ENCODE assay signal across 8 mouse cellular contexts in the genomic region with DNA sequence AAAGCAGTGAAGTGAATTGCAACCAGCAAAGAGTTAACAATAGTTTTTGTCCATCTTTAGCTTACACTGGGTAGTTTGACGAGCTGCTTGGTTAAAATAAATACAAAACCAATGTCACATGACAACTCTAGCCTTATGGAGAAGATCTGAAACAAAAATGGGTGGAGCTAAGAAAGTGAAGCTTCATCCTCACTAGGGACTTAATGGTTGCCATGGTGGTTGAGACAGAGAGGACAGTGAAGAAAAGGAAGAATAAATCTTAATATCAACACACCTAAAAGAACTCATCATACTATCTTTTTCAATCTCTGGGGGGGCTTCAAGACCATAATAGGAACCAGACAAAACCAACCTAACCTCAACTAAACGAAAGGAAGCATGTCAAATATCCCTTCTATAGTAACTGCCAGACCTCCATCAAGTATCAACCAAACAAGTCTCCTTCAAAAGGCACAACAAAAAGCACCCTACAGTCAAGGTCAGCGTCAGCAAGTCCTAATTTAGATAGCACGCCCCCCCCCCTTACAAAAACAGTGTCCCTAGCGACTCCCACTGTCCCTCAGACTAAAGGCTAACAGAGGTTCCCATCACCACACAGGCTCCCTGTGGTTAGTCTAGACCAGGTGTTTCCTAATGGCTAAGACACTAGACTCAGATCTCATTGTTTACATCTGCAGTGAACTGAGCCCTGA. TPM values are rescaled to one million over a fixed set of nuclear protein-coding genes. Genes with fewer than 3 reads are reported as not detected.
DNase-seq lines count a peak whose midpoint lies in the region; ATAC-seq and TF ChIP-seq lines count a peak whose summit lies in the region.

No protein-coding gene starts in this region.

- no peaks in the 10 kb centered on the region for H3K27me3 ChIP-seq in heart, embryonic 11.5 days (ENCODE audit: control insufficient read depth, insufficient read depth, low read length)
- H3K27me3 ChIP-seq in liver, embryonic 14.5 days (ENCODE audit: control insufficient read depth, insufficient read depth, low read length): no peaks in the 10 kb centered on the region

- peak overlapping the region; percentile 98 for H3K4me2 ChIP-seq in heart, embryonic 11.5 days
- H3K4me2 ChIP-seq in liver, embryonic 14.5 days (ENCODE audit: low read depth): peak overlapping the region; percentile 97

- WGBS in heart, embryonic 11.5 days (ENCODE audit: insufficient replicate concordance): 2% methylated on average over 5 of the region's 5 CpGs
- 2% methylated on average over 5 of the region's 5 CpGs for WGBS in liver, embryonic 14.5 days (ENCODE audit: insufficient replicate concordance)

- TF ChIP-seq EP300 in liver, embryonic 14.5 days (IDR thresholded peaks at IDR 0.05; ENCODE audit: low read depth): no peak

- no peak for DNase-seq in heart, postnatal 4 days
- DNase-seq in CD4-positive helper T cell, adult 2 months (ENCODE audit: low read depth, low spot score): peak; percentile 69
- DNase-seq in liver, embryonic 14.5 days (ENCODE audit: low read depth in 3 of 3, low spot score in 3 of 3): peak in 2 of 3 experiments; percentile 34 to 61
- no peak for DNase-seq in adrenal gland, postnatal 36 days
- DNase-seq in left cerebral cortex, postnatal 10 days (ENCODE audit: extremely low spot score in 1 of 2, low spot score in 2 of 2): no peak
- DNase-seq in testis, postnatal 10 days (ENCODE audit: low spot score): no peak

- H3K9me3 ChIP-seq in heart, embryonic 11.5 days (replicated peaks; ENCODE audit: control insufficient read depth, low read length): no peaks in the 10 kb centered on the region
- H3K9me3 ChIP-seq in liver, embryonic 14.5 days (ENCODE audit: control insufficient read depth, low read length): no peaks in the 10 kb centered on the region

- peaks cover 15% of the 10 kb centered on the region for H3K4me1 ChIP-seq in heart, embryonic 11.5 days (ENCODE audit: control insufficient read depth, insufficient read depth, low read length)
- H3K4me1 ChIP-seq in liver, embryonic 14.5 days (replicated peaks; ENCODE audit: control insufficient read depth in 2 of 2, insufficient read depth in 2 of 2, low read length in 1 of 2): peaks cover 9 to 14% of the 10 kb centered on the region in 2 experiments

- H3K4me3 ChIP-seq in heart, embryonic 11.5 days (ENCODE audit: low read depth, low read length): peak overlapping the region; percentile 99
- H3K4me3 ChIP-seq in liver, embryonic 14.5 days (ENCODE audit: insufficient read depth in 1 of 2, low read depth in 2 of 2, low read length in 2 of 2): peak overlapping the region; percentile 88 to 97

- H3K27ac ChIP-seq in heart, embryonic 11.5 days (ENCODE audit: low read depth, low read length): no peak overlapping the region
- H3K27ac ChIP-seq in liver, embryonic 14.5 days: peak overlapping the region; percentile 52

- intact Hi-C loops in left cerebral cortex, postnatal 10 days (cut with DNase I): no loop called here

- H3K36me3 ChIP-seq in heart, embryonic 11.5 days (ENCODE audit: control insufficient read depth, insufficient read depth, low read length): peaks cover 50% of the 10 kb centered on the region
- H3K36me3 ChIP-seq in liver, embryonic 14.5 days (replicated peaks; ENCODE audit: control insufficient read depth, insufficient read depth, low read depth): peaks cover 62% of the 10 kb centered on the region

- ATAC-seq in heart, embryonic 11.5 days (replicated peaks; ENCODE audit: insufficient number of reproducible peaks, low FRiP score, low TSS enrichment): no peak
- 0 out of 2 replicates have a peak, but pooled peaks have one; percentile 38 for ATAC-seq in erythroblast, adult 5-6 weeks (replicated peaks; ENCODE audit: low FRiP score, poor library complexity, severe bottlenecking)
- no peak for ATAC-seq in liver, embryonic 14.5 days (ENCODE audit: insufficient read depth)

- no peak for TF ChIP-seq CTCF in liver, embryonic 14.5 days (IDR thresholded peaks at IDR 0.05; ENCODE audit: low read depth)

- peak overlapping the region; percentile 99 for H3K9ac ChIP-seq in heart, embryonic 11.5 days (ENCODE audit: low read depth, low read length)
- H3K9ac ChIP-seq in liver, embryonic 14.5 days (replicated peaks): peak overlapping the region; percentile 92

RNA-seq across cellular contexts. Expression of a gene that starts 1.8 kb away (rescaled TPM):
- polyA plus RNA-seq in heart, embryonic 11.5 days (2014; fragmentation: Nextera tagmentation; extraction: Ambion mirVana): 6.2 and 8.1 TPM in 2 replicates
- total RNA-seq in heart, postnatal 4 days (2021): 1 to 10 TPM; 5.6 to 6.0 TPM
- 15.9 and 37.5 TPM in 2 replicates for total RNA-seq in erythroblast, adult 5-6 weeks (2015; ENCODE audit: low replicate concordance)
- total RNA-seq in erythroblast, adult 5-6 weeks (2017; ENCODE audit: low replicate concordance): 11.7 and 13.3 TPM in 2 replicates
- polyA plus RNA-seq in liver, embryonic 14.5 days (2012; rRNA removed): 2.5 and 3.1 TPM in 2 replicates
- polyA plus RNA-seq in liver, embryonic 14.5 days (2014; fragmentation: Nextera tagmentation; extraction: Ambion mirVana): 4.4 and 5.5 TPM in 2 replicates
- 10 to 100 TPM; 11.4 to 12.7 TPM for total RNA-seq in adrenal gland, postnatal 36 days (2021)
- 10 to 100 TPM; 26.6 to 27.7 TPM for total RNA-seq in left cerebral cortex, postnatal 10 days (2021)

RNA-seq across cellular contexts. Expression of a gene that starts 4.9 kb away (rescaled TPM):
- 59.7 and 105 TPM in 2 replicates for polyA plus RNA-seq in heart, embryonic 11.5 days (2014; fragmentation: Nextera tagmentation; extraction: Ambion mirVana)
- total RNA-seq in heart, postnatal 4 days (2021): 100 to 1,000 TPM; 125 to 128 TPM
- 36.1 and 75.0 TPM in 2 replicates for total RNA-seq in erythroblast, adult 5-6 weeks (2015; ENCODE audit: low replicate concordance)
- 114 and 135 TPM in 2 replicates for total RNA-seq in erythroblast, adult 5-6 weeks (2017; ENCODE audit: low replicate concordance)
- polyA plus RNA-seq in liver, embryonic 14.5 days (2012; rRNA removed): 46.8 and 48.7 TPM in 2 replicates
- polyA plus RNA-seq in liver, embryonic 14.5 days (2014; fragmentation: Nextera tagmentation; extraction: Ambion mirVana): 28.8 and 37.5 TPM in 2 replicates
- total RNA-seq in adrenal gland, postnatal 36 days (2021): 100 to 1,000 TPM; 213 to 224 TPM
- total RNA-seq in left cerebral cortex, postnatal 10 days (2021): 100 to 1,000 TPM; 266 to 271 TPM

RNA-seq across cellular contexts. Expression of a gene that starts 25.4 kb away (rescaled TPM):
- polyA plus RNA-seq in heart, embryonic 11.5 days (2014; fragmentation: Nextera tagmentation; extraction: Ambion mirVana): 0.34 and 1.2 TPM in 2 replicates
- not detected for total RNA-seq in heart, postnatal 4 days (2021)
- total RNA-seq in erythroblast, adult 5-6 weeks (2015; ENCODE audit: low replicate concordance): 0.84 and 7.9 TPM in 2 replicates
- 1.1 TPM in 1 of 2 replicates, not detected in the other for total RNA-seq in erythroblast, adult 5-6 weeks (2017; ENCODE audit: low replicate concordance)
- 0.45 and 0.51 TPM in 2 replicates for polyA plus RNA-seq in liver, embryonic 14.5 days (2012; rRNA removed)
- polyA plus RNA-seq in liver, embryonic 14.5 days (2014; fragmentation: Nextera tagmentation; extraction: Ambion mirVana): 0.29 and 0.51 TPM in 2 replicates
- not detected for total RNA-seq in adrenal gland, postnatal 36 days (2021)
- under 1 TPM in 1 of 2 experiments, not detected in 1; 0.55 TPM for total RNA-seq in left cerebral cortex, postnatal 10 days (2021)

RNA-seq across cellular contexts. Expression of a gene that starts 25.5 kb away (rescaled TPM):
- 0.20 TPM in 1 of 2 replicates, not detected in the other for polyA plus RNA-seq in heart, embryonic 11.5 days (2014; fragmentation: Nextera tagmentation; extraction: Ambion mirVana)
- total RNA-seq in heart, postnatal 4 days (2021): under 1 TPM; 0.55 to 0.72 TPM
- total RNA-seq in erythroblast, adult 5-6 weeks (2015; ENCODE audit: low replicate concordance): 2.5 TPM in 1 of 2 replicates, not detected in the other
- 3.2 and 3.6 TPM in 2 replicates for total RNA-seq in erythroblast, adult 5-6 weeks (2017; ENCODE audit: low replicate concordance)
- polyA plus RNA-seq in liver, embryonic 14.5 days (2012; rRNA removed): 0.40 and 0.58 TPM in 2 replicates
- polyA plus RNA-seq in liver, embryonic 14.5 days (2014; fragmentation: Nextera tagmentation; extraction: Ambion mirVana): 0.13 and 0.33 TPM in 2 replicates
- total RNA-seq in adrenal gland, postnatal 36 days (2021): 1 to 10 TPM in 1 of 2 experiments, under 1 TPM in 1; 0.72 to 2.2 TPM
- total RNA-seq in left cerebral cortex, postnatal 10 days (2021): 1 to 10 TPM in 1 of 2 experiments, under 1 TPM in 1; 0.99 to 1.4 TPM

RNA-seq across cellular contexts. Expression of a gene that starts 35.3 kb away (rescaled TPM):
- polyA plus RNA-seq in heart, embryonic 11.5 days (2014; fragmentation: Nextera tagmentation; extraction: Ambion mirVana): 0.27 and 0.29 TPM in 2 replicates
- total RNA-seq in heart, postnatal 4 days (2021): under 1 TPM; 0.26 to 0.68 TPM
- 6.1 and 9.6 TPM in 2 replicates for total RNA-seq in erythroblast, adult 5-6 weeks (2015; ENCODE audit: low replicate concordance)
- 7.1 and 15.8 TPM in 2 replicates for total RNA-seq in erythroblast, adult 5-6 weeks (2017; ENCODE audit: low replicate concordance)
- 1.2 TPM in 2 replicates for polyA plus RNA-seq in liver, embryonic 14.5 days (2012; rRNA removed)
- 0.79 and 0.86 TPM in 2 replicates for polyA plus RNA-seq in liver, embryonic 14.5 days (2014; fragmentation: Nextera tagmentation; extraction: Ambion mirVana)
- 1 to 10 TPM; 3.5 to 6.0 TPM for total RNA-seq in adrenal gland, postnatal 36 days (2021)
- 1 to 10 TPM; 1.2 to 1.8 TPM for total RNA-seq in left cerebral cortex, postnatal 10 days (2021)

Comparison
In these comparisons a context has a peak if more than half of its experiments do, and no peak if none do; other contexts are left out.
1. DNase-seq: peak in CD4-positive helper T cell, adult 2 months (single experiment) and liver, embryonic 14.5 days (2 of 3); none in heart, postnatal 4 days (single experiment), adrenal gland, postnatal 36 days (0 of 2), left cerebral cortex, postnatal 10 days (0 of 2) and testis, postnatal 10 days (single experiment).